Mouse (Mus musculus) lung, adult 2 months (tissue): ENCODE data around the gene Maff.

ENCODE experiments used
- CTCF ChIP-seq: fragments of 200-500 bp; IDR thresholded peaks from 2 replicates; pipeline ENCODE4 v1.5.1; 2011; ENCODE audit warnings: mild to moderate bottlenecking, low read length, control low read depth; ENCODE audit not compliant: insufficient read depth
- POLR2A ChIP-seq: fragments of 200-500 bp; IDR thresholded peaks from 2 replicates; pipeline ENCODE4 v1.6.1; 2011; ENCODE audit warnings: low read depth, mild to moderate bottlenecking, control low read depth, low read length, borderline replicate concordance; ENCODE audit errors: extremely low read depth

- TF ChIP-seq POLR2A = no peak
- TF ChIP-seq CTCF = no peak
Measured at GRCm38 (mm10) chr15:79370281-79370843, 23.9 kb downstream of the Maff start.
